In genomic region chr4:118090449-118090848, GRCm38 (mm10) we compare ENCODE assay signal across 13 mouse cellular contexts. TPM values are rescaled to one million over a fixed set of nuclear protein-coding genes. Genes with fewer than 3 reads are reported as not detected.
DNase-seq lines count a peak whose midpoint lies in the region; ATAC-seq lines count a peak whose summit lies in the region.
"Had no signal": no experiment of that assay in that cellular context is flagged by ENCODE, and none has a peak within 500 bp of the region (broad histone marks: within the 10 kb centered on the region; RNA-seq: fewer than 3 reads in every experiment).

No protein-coding gene starts in this region.

- no peak overlapping the region for H3K9ac ChIP-seq in hindbrain, embryonic 14.5 days
- H3K9ac ChIP-seq in hindbrain, embryonic 13.5 days = no peak overlapping the region
- H3K9ac ChIP-seq: embryonic facial prominence, embryonic 12.5 days; forebrain, embryonic 13.5 days; forebrain, embryonic 15.5 days had no signal

- H3K36me3 ChIP-seq in hindbrain, embryonic 14.5 days (replicated peaks; ENCODE audit: control insufficient read depth, insufficient read depth) = no peaks in the 10 kb centered on the region
- peaks cover 4% of the 10 kb centered on the region for H3K36me3 ChIP-seq in hindbrain, embryonic 13.5 days
- H3K36me3 ChIP-seq: embryonic facial prominence, embryonic 12.5 days; forebrain, embryonic 15.5 days had no signal

- no peaks in the 10 kb centered on the region for H3K27me3 ChIP-seq in hindbrain, embryonic 14.5 days (ENCODE audit: control insufficient read depth, insufficient read depth, low read length)
- H3K27me3 ChIP-seq in hindbrain, embryonic 13.5 days = no peaks in the 10 kb centered on the region
- H3K27me3 ChIP-seq: embryonic facial prominence, embryonic 12.5 days; forebrain, embryonic 13.5 days; forebrain, embryonic 15.5 days had no signal

- H3K4me3 ChIP-seq in hindbrain, embryonic 14.5 days (replicated peaks; ENCODE audit: low read length) = no peak overlapping the region
- H3K4me3 ChIP-seq in hindbrain, embryonic 13.5 days = no peak overlapping the region
- H3K4me3 ChIP-seq: embryonic facial prominence, embryonic 10.5 days; embryonic facial prominence, embryonic 12.5 days; forebrain, embryonic 13.5 days; forebrain, embryonic 15.5 days had no signal

- no peaks in the 10 kb centered on the region for H3K9me3 ChIP-seq in hindbrain, embryonic 14.5 days (ENCODE audit: control insufficient read depth, low read length)
- H3K9me3 ChIP-seq in hindbrain, embryonic 13.5 days = no peaks in the 10 kb centered on the region
- H3K9me3 ChIP-seq: embryonic facial prominence, embryonic 10.5 days; embryonic facial prominence, embryonic 12.5 days; forebrain, embryonic 13.5 days; forebrain, embryonic 15.5 days had no signal

- 93% methylated on average over 11 of the region's 11 CpGs for WGBS in hindbrain, embryonic 14.5 days
- WGBS in hindbrain, embryonic 13.5 days = 90% methylated on average over 11 of the region's 11 CpGs

- no peak for ATAC-seq in hindbrain, embryonic 14.5 days (ENCODE audit: low FRiP score)
- ATAC-seq in hindbrain, embryonic 13.5 days (ENCODE audit: low FRiP score) = no peak
- ATAC-seq in megakaryocyte-erythroid progenitor cell, adult 5-6 weeks (replicated peaks; ENCODE audit: low FRiP score, low TSS enrichment, poor library complexity, severe bottlenecking) = no peak
- ATAC-seq: activated CD4-positive, CD25-positive, alpha-beta regulatory T cell, adult 4 months; forebrain, embryonic 13.5 days; forebrain, embryonic 15.5 days had no signal

- H3K4me1 ChIP-seq in hindbrain, embryonic 14.5 days (replicated peaks; ENCODE audit: control insufficient read depth, insufficient read depth, low read length) = no peaks in the 10 kb centered on the region
- peaks cover 19% of the 10 kb centered on the region for H3K4me1 ChIP-seq in hindbrain, embryonic 13.5 days (replicated peaks)
- H3K4me1 ChIP-seq: embryonic facial prominence, embryonic 12.5 days; forebrain, embryonic 15.5 days had no signal

- no peak overlapping the region for H3K4me2 ChIP-seq in hindbrain, embryonic 14.5 days (replicated peaks)
- H3K4me2 ChIP-seq in hindbrain, embryonic 13.5 days = no peak overlapping the region
- H3K4me2 ChIP-seq: embryonic facial prominence, embryonic 12.5 days; forebrain, embryonic 13.5 days; forebrain, embryonic 15.5 days had no signal

- DNase-seq in hindbrain, embryonic 14.5 days (ENCODE audit: low spot score) = no peak
- peak; percentile 25 for DNase-seq in right cerebral cortex, postnatal 4 days
- DNase-seq in right cerebral cortex, adult 18-20 months = no peak
- peak; percentile 26 for DNase-seq in R1 (ENCODE audit: low read depth, low spot score)
- peak; percentile 55 for DNase-seq in testis, postnatal 14 days (ENCODE audit: low spot score)
- DNase-seq: adrenal gland, adult 8-10 months had no signal

- 0 out of 2 replicates have a peak overlapping the region, but pooled peaks have one; percentile 3 for H3K27ac ChIP-seq in hindbrain, embryonic 14.5 days
- no peak overlapping the region for H3K27ac ChIP-seq in hindbrain, embryonic 13.5 days
- H3K27ac ChIP-seq: embryonic facial prominence, embryonic 10.5 days; embryonic facial prominence, embryonic 12.5 days; forebrain, embryonic 13.5 days; forebrain, embryonic 15.5 days had no signal

RNA-seq across cellular contexts. Expression of gene St3gal3, which starts 44.3 kb away (rescaled TPM):
- 10.8 and 11.5 TPM in 2 replicates for polyA plus RNA-seq in hindbrain, embryonic 14.5 days (2014; fragmentation: Nextera tagmentation; extraction: Ambion mirVana)
- 10.5 and 10.8 TPM in 2 replicates for polyA plus RNA-seq in hindbrain, embryonic 13.5 days (2015; fragmentation: Nextera tagmentation; extraction: Ambion mirVana)
- total RNA-seq in megakaryocyte-erythroid progenitor cell, adult 5-6 weeks (2014; fragmentation: Nextera tagmentation) = 14.1 and 28.4 TPM in 2 replicates
- total RNA-seq in megakaryocyte-erythroid progenitor cell, adult 5-6 weeks (2017) = 6.6 and 8.4 TPM in 2 replicates

Comparison
In these comparisons a context has a peak if more than half of its experiments do, and no peak if none do; other contexts are left out.
1. DNase-seq: peak in right cerebral cortex, postnatal 4 days (single experiment), R1 (single experiment) and testis, postnatal 14 days (single experiment); none in hindbrain, embryonic 14.5 days (single experiment) and right cerebral cortex, adult 18-20 months (single experiment).